Mouse (Mus musculus): ENCODE measurements around the gene Hist1h1d.

DNA sequence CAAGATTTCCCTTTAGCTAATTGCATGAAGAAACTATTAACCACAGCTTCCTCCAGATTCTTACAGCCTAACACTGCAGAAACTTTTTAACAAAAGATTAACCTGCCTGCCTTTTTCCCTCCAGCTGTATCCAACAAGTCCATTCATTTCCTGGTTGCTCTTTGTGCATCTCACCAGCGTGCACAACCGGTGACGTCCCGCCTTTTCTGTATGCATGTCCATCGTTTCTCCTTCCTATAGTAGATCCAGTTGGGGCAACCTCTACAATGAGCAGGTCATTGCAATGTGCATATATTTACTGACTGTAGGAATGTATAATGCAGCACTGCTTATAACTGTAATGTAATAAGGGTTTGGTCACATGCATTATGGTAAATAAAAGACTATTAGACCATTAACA lies 29.1 kb upstream of the Hist1h1d start:
- TF ChIP-seq POLR2A (IDR thresholded peaks at IDR 0.05; ENCODE audit: borderline replicate concordance, extremely low read depth, low read depth, low read length) (no peak), CTCF (IDR thresholded peaks at IDR 0.05; ENCODE audit: insufficient read depth, low read length) (no peak)

All from lung, adult 2 months (tissue).